Mouse (Mus musculus) limb, embryonic 11.5 days (tissue): ENCODE data around the gene Gm20503. TPM values are rescaled to one million over a fixed set of nuclear protein-coding genes. Genes with fewer than 3 reads are reported as not detected.

ENCODE experiments used
- ATAC-seq: fragments of 200-750 bp; cut with Nextera tagmentation; 2 replicates; pipeline ENCODE4 v1.8.0; 2017; ENCODE audit warnings: low read depth; ENCODE audit not compliant: insufficient number of reproducible peaks, low FRiP score, low TSS enrichment
- DNase-seq: peaks from one replicate; pipeline ENCODE4 v3.0.0-alpha.2; 2015; ENCODE audit warnings: low spot score
- H3K27ac ChIP-seq: fragments of 300-500 bp; sonication (generic); replicated peaks from 2 replicates; pipeline ENCODE4 v1.5.1; 2014; ENCODE audit warnings: low read depth, mild to moderate bottlenecking, low read length
- H3K27me3 ChIP-seq: fragments of 300-500 bp; sonication (generic); 2 replicates; pipeline ENCODE4 v1.6.1; 2014; ENCODE audit warnings: mild to moderate bottlenecking, low read length, mixed read lengths; ENCODE audit not compliant: control insufficient read depth, insufficient read depth
- H3K36me3 ChIP-seq: fragments of 300-500 bp; sonication (generic); 2 replicates; pipeline ENCODE4 v1.6.1; 2014; ENCODE audit warnings: mild to moderate bottlenecking, low read length, moderate library complexity, mixed read lengths; ENCODE audit not compliant: control insufficient read depth, insufficient read depth
- H3K4me1 ChIP-seq: fragments of 300-500 bp; sonication (generic); 2 replicates; pipeline ENCODE4 v1.6.1; 2014; ENCODE audit warnings: low read length, mixed read lengths; ENCODE audit not compliant: control insufficient read depth, insufficient read depth
- H3K4me2 ChIP-seq: fragments of 300-500 bp; sonication (generic); 2 replicates; pipeline ENCODE4 v1.6.1; 2014; ENCODE audit warnings: low read depth, mild to moderate bottlenecking, moderate library complexity; ENCODE audit not compliant: severe bottlenecking
- H3K4me3 ChIP-seq: fragments of 300-500 bp; sonication (generic); 2 replicates; pipeline ENCODE4 v1.5.1; 2014; ENCODE audit warnings: low read depth, low read length
- H3K9ac ChIP-seq: fragments of 300-500 bp; sonication (generic); 2 replicates; pipeline ENCODE4 v1.6.1; 2014; ENCODE audit warnings: mild to moderate bottlenecking, low read length
- H3K9me3 ChIP-seq: fragments of 300-500 bp; sonication (generic); 2 replicates; pipeline ENCODE4 v1.6.1; 2016; ENCODE audit warnings: low read length; ENCODE audit not compliant: control insufficient read depth
- WGBS: fragments of 180-500 bp; shearing (Covaris S2); extraction: QIAGEN DNeasy Blood & Tissue Kit; methylation state at CpG from one replicate; pipeline ENCODE4 v1.1.7; 2014; 5-methylcytosine and 5-hydroxymethylcytosine counted together
- polyA plus RNA-seq: library from polyadenylated mRNA; unstranded; fragments of >200 nt; fragmentation: Nextera tagmentation; extraction: Ambion mirVana; gene quantifications from 2 replicates; pipeline ENCODE4 v1.2.1, GENCODE M21; 2014

Gm20503 gene
- polyA plus RNA-seq, 1 experiment from 2014 or later, result 9.7 TPM

- Histone ChIP-seq H3K9ac (no peak overlapping the region), H3K4me3 (no peak overlapping the region), H3K27me3 (no peaks in the 10 kb centered on the region), H3K9me3 (no peaks in the 10 kb centered on the region), H3K36me3 (no peaks in the 10 kb centered on the region), H3K4me2 (no peak overlapping the region), H3K4me1 (peaks cover 5% of the 10 kb centered on the region; the same call in 1 of the 2 replicates), H3K27ac (no peak overlapping the region)
- WGBS, result 94% methylated on average over 1 of the region's 1 CpGs
- no peak for ATAC-seq
- no peak for DNase-seq
Measured at GRCm38 (mm10) chr4:58998688-58999087, 4.3 kb upstream of the Gm20503 start.

DNA sequence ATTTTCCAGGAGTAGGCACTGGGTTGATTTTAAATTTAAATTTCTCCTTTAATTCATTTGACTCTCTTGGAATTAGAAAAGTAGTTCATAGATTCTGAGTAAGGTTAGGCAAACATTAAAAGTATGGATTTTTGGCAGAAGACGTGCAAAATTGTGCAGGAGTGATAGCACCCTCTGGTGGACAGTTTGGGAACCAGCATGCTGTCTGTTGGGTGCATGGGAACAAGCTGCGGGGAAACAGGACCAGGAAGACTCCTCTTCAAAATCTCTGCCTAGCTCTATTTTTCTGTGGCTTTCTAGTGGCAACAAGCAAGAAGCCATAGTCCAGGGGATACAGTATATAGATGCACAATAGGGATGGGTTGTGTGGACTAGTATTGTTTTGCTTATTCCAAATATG, 3.3 kb upstream of the Gm20503 start:
- 22% methylated on average over 2 of the region's 2 CpGs for WGBS
- H3K4me3 ChIP-seq, result no peak overlapping the region
- peaks cover 10% of the 10 kb centered on the region; the same call in 1 of the 2 replicates for H3K4me1 ChIP-seq
- no peak overlapping the region for H3K9ac ChIP-seq
- H3K4me2 ChIP-seq, result no peak overlapping the region
- ATAC-seq, result no peak
- H3K36me3 ChIP-seq, result no peaks in the 10 kb centered on the region
- H3K27me3 ChIP-seq, result no peaks in the 10 kb centered on the region
- peak; percentile 80 for DNase-seq
- H3K9me3 ChIP-seq, result no peaks in the 10 kb centered on the region
- no peak overlapping the region for H3K27ac ChIP-seq

DNA sequence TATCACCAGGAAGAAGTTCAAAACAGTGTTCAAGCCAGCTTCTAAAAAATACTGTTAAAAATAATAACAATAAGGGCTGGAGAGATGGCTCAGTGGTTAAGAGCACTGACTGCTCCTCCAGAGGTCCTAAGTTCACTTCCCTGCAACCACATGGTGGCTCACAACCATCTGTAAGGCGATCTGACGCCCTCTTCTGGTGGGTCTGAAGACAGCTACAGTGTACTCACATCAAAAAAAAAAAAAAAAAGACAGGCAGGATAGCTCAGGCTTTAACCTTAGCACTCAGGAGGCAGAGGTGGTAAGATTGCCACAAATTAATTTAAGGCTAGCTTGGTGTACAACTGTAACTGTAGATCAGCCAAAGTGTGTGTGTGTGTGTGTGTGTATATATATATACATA, 2.4 kb upstream of the Gm20503 start:
- Histone ChIP-seq H3K4me2 (no peak overlapping the region), H3K27me3 (no peaks in the 10 kb centered on the region), H3K4me1 (peaks cover 7% of the 10 kb centered on the region; the same call in 1 of the 2 replicates), H3K9ac (no peak overlapping the region), H3K9me3 (no peaks in the 10 kb centered on the region), H3K4me3 (no peak overlapping the region), H3K36me3 (no peaks in the 10 kb centered on the region), H3K27ac (no peak overlapping the region)
- ATAC-seq, result no peak
- WGBS, result 0% methylated on average over 2 of the region's 2 CpGs
- no peak for DNase-seq

GRCm38 (mm10) chr4:59003806-59004200, 793 bp downstream of the Gm20503 start:
- Histone ChIP-seq H3K36me3 (no peaks in the 10 kb centered on the region), H3K27ac (no peak overlapping the region), H3K4me3 (peak overlapping the region; percentile 92), H3K9me3 (no peaks in the 10 kb centered on the region), H3K4me1 (0 out of 2 replicates have a peak, but pooled peaks cover 10% of the 10 kb centered on the region), H3K27me3 (no peaks in the 10 kb centered on the region), H3K4me2 (peak overlapping the region; percentile 81), H3K9ac (peak overlapping the region; percentile 89)
- DNase-seq (no peak), ATAC-seq (no peak)
- WGBS, result 43% methylated on average over 7 of the region's 7 CpGs

GRCm38 (mm10) chr4:59006211-59006610, 3.2 kb downstream of the Gm20503 start:
- no peaks in the 10 kb centered on the region for H3K27me3 ChIP-seq
- H3K9me3 ChIP-seq, result no peaks in the 10 kb centered on the region
- no peak for DNase-seq
- no peak overlapping the region for H3K4me2 ChIP-seq
- H3K27ac ChIP-seq, result no peak overlapping the region
- ATAC-seq, result no peak
- no peaks in the 10 kb centered on the region for H3K36me3 ChIP-seq
- H3K4me1 ChIP-seq, result 0 out of 2 replicates have a peak, but pooled peaks cover 7% of the 10 kb centered on the region
- no peak overlapping the region for H3K9ac ChIP-seq
- no peak overlapping the region for H3K4me3 ChIP-seq
- WGBS, result 46% methylated on average over 8 of the region's 8 CpGs

GRCm38 (mm10) chr4:59007016-59007415, 4.0 kb downstream of the Gm20503 start:
- Histone ChIP-seq H3K27me3 (no peaks in the 10 kb centered on the region), H3K4me1 (0 out of 2 replicates have a peak, but pooled peaks cover 7% of the 10 kb centered on the region), H3K4me2 (no peak overlapping the region), H3K27ac (no peak overlapping the region), H3K9me3 (no peaks in the 10 kb centered on the region), H3K9ac (no peak overlapping the region), H3K4me3 (no peak overlapping the region), H3K36me3 (no peaks in the 10 kb centered on the region)
- WGBS, result 92% methylated on average over 6 of the region's 6 CpGs
- ATAC-seq, result no peak
- DNase-seq, result no peak

GRCm38 (mm10) chr4:59007974-59008373, 5.0 kb downstream of the Gm20503 start:
- Histone ChIP-seq H3K9me3 (no peaks in the 10 kb centered on the region), H3K4me2 (no peak overlapping the region), H3K27me3 (no peaks in the 10 kb centered on the region), H3K36me3 (no peaks in the 10 kb centered on the region), H3K4me1 (0 out of 2 replicates have a peak, but pooled peaks cover 7% of the 10 kb centered on the region), H3K4me3 (no peak overlapping the region), H3K9ac (no peak overlapping the region), H3K27ac (no peak overlapping the region)
- DNase-seq (no peak), ATAC-seq (no peak)
- WGBS, result 87% methylated on average over 5 of the region's 5 CpGs

DNA sequence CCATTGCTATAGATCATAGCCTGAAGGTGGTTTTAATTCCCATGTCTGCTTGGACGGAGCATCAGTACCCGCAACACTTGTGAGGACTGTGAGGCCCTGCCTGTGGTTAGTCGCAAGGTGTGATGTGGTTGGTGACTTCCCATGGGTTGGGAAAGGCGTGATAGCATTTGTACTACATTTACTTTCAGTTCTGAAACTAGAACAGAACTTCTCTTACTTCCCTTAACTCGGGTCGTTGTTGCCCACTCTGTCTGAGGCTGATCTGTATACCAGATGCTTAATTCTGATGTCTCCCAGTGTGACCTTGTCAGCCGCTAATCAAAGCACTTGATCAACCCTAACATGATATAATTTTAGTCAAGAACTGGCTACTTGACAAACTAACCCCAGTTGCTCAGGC, 6.2 kb downstream of the Gm20503 start:
- Histone ChIP-seq H3K27ac (no peak overlapping the region), H3K9ac (no peak overlapping the region), H3K4me2 (no peak overlapping the region), H3K9me3 (no peaks in the 10 kb centered on the region), H3K4me1 (0 out of 2 replicates have a peak, but pooled peaks cover 5% of the 10 kb centered on the region), H3K27me3 (no peaks in the 10 kb centered on the region), H3K4me3 (no peak overlapping the region), H3K36me3 (no peaks in the 10 kb centered on the region)
- DNase-seq (no peak), ATAC-seq (no peak)
- WGBS, result 91% methylated on average over 7 of the region's 7 CpGs

DNA sequence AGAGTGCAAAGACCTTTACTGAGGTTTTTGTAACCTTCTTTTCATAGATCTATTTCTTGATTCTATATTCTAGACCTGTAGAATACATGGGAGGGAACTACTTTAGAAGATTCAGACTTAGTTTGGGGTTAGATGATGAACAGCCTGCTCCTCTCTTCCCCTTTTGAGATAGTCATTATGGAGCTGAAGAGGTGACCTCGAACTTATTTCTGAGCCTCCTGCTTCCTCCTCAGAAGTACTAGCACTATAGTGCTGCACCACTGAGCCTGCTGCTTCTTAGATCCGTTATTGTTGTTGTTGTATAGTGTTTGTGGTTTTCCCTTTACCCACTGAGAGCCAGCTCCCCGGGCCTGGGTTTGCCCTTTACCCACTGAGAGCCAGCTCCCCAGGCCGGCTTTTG, 6.7 kb downstream of the Gm20503 start:
- H3K36me3 ChIP-seq, result no peaks in the 10 kb centered on the region
- WGBS, result 80% methylated on average over 4 of the region's 4 CpGs

More for the DNA sequence above, 6.7 kb downstream of the Gm20503 start:
- Histone ChIP-seq H3K9me3 (no peaks in the 10 kb centered on the region), H3K4me3 (no peak overlapping the region), H3K9ac (no peak overlapping the region), H3K4me2 (no peak overlapping the region), H3K27me3 (no peaks in the 10 kb centered on the region), H3K27ac (no peak overlapping the region), H3K4me1 (0 out of 2 replicates have a peak, but pooled peaks cover 2% of the 10 kb centered on the region)
- ATAC-seq (no peak), DNase-seq (no peak)
